Mouse (Mus musculus) G1E (cell line): ENCODE measurements around the gene Mfsd4b1.

Source experiments
- CTCF ChIP-seq: IDR thresholded peaks from 2 replicates; pipeline ENCODE4 v1.5.1; 2012; ENCODE audit warnings: low read depth, low read length, inconsistent platforms, mixed read lengths
- GATA1 ChIP-seq: IDR thresholded peaks from 2 replicates; pipeline ENCODE4 v1.6.1; 2012; ENCODE audit warnings: borderline replicate concordance, low read length, inconsistent platforms, mixed read lengths
- GATA2 ChIP-seq: IDR thresholded peaks from 2 replicates; pipeline ENCODE4 v1.6.1; 2012; ENCODE audit warnings: low read depth, low read length, inconsistent platforms, borderline replicate concordance
- POLR2AphosphoS5 ChIP-seq: IDR thresholded peaks from 2 replicates; pipeline ENCODE4 v1.6.1; 2012; ENCODE audit warnings: low read depth, low read length, inconsistent platforms; ENCODE audit not compliant: insufficient replicate concordance
- TAL1 ChIP-seq: conservative IDR thresholded peaks from 2 replicates; pipeline ENCODE4 v1.6.1; 2012; ENCODE audit warnings: low read depth, low read length, inconsistent platforms, mixed read lengths

GRCm38 (mm10) chr10:40020401-40020800 is 4.7 kb downstream of the Mfsd4b1 start:
- TF ChIP-seq TAL1 (no peak), CTCF (no peak), GATA1 (no peak), POLR2AphosphoS5 (no peak), GATA2 (no peak)
